Mouse (Mus musculus): ENCODE data around the gene Tcaf3. TPM values are rescaled to one million over a fixed set of nuclear protein-coding genes. Genes with fewer than 3 reads are reported as not detected.

Gene Tcaf3
- polyA plus RNA-seq, 1 experiment: not detected

DNA sequence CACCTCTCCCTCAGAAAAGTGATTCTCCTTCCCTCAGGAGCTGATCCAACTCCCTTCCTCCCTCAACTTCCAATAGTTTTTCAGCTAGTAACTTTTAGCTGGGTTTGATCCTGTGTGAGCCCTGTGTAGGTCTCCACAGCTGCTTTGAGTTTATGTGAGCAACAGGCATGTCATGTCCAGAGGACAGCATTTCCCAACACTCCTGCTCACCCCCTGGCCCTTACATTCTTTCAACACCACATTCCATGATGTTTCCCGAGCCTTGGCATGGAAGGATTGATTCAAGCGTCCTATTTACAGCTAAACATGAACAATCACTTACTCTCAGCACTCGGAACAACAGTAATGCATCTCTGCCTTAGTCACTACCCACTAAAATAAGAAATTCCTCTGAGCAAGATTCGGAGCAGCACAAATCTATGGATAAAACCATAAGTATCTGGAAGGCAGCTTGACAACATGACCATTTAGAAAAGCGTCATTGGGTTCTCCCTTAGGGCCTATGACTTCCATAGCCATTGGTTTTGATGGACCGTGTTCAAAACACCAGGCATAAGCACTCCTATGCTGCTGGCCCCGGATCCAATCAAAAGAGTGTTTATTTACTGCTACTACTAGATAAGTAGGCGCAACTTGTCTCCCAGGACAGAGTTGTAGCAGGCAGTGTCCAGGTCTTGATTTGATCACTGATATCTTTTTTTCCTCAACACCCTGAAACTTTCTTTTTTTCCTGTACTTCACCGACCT, 14.6 kb downstream of the Tcaf3 start:
- Histone ChIP-seq H3K27ac (ENCODE audit: insufficient read depth, low read length) (peak overlapping the region; percentile 92), H3K4me1 (ENCODE audit: control insufficient read depth, insufficient read depth, low read length) (peaks cover 3% of the 10 kb centered on the region), H3K4me3 (ENCODE audit: insufficient read depth, low read length) (no peak overlapping the region)
- TF ChIP-seq POLR2A (IDR thresholded peaks at IDR 0.05; ENCODE audit: low read depth, low read length): 0 out of 2 replicates have a peak, but pooled peaks have one; percentile 6
- TF ChIP-seq CTCF (IDR thresholded peaks at IDR 0.05; ENCODE audit: borderline replicate concordance, insufficient read depth, low read length): no peak

DNA sequence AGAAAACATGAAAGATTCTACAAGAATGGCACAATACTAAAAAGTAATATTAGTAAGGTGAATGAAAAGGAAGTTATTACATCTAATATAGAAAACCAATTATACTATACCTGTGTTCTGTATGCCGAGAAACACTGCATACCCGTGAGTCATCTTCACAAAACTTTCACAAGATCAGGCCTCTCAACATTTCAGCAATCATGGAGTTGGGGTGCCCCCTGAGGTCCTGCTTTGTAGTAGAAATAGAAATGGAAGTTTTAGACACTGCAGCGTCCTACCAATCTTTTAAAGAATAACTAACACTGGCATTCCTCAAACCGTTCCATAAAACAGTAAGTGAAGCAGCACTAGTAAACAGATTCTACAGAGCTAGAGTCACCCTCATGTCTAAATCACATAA, 18.8 kb downstream of the Tcaf3 start:
- peaks cover 3% of the 10 kb centered on the region for H3K4me1 ChIP-seq (ENCODE audit: control insufficient read depth, insufficient read depth, low read length)
- TF ChIP-seq CTCF (IDR thresholded peaks at IDR 0.05; ENCODE audit: borderline replicate concordance, insufficient read depth, low read length): no peak
- TF ChIP-seq POLR2A (IDR thresholded peaks at IDR 0.05; ENCODE audit: low read depth, low read length): no peak
- no peak overlapping the region for H3K4me3 ChIP-seq (ENCODE audit: insufficient read depth, low read length)

DNA sequence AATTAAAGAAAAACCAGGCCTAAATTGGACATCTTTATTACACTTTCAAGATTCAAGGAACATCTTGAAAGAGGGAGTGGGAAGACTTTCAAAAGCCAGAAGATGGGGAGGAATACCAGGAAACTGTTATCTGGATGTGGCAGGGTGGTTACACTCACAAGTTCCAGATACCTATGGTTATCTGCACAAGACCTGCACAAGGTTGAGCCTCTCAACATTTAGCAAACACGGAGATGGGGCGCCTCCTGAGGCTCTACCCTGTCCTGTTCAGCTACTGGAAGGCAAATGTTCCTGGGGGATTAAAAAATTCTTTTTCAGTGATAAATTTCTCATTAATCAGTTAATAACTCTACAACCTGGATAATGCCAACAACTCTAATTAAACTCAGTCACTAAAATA, 20.1 kb downstream of the Tcaf3 start:
- no peak for TF ChIP-seq CTCF (IDR thresholded peaks at IDR 0.05; ENCODE audit: borderline replicate concordance, insufficient read depth, low read length)
- TF ChIP-seq POLR2A (IDR thresholded peaks at IDR 0.05; ENCODE audit: low read depth, low read length): no peak
- Histone ChIP-seq H3K4me3 (ENCODE audit: insufficient read depth, low read length) (no peak overlapping the region), H3K27ac (ENCODE audit: insufficient read depth, low read length) (no peak overlapping the region), H3K4me1 (ENCODE audit: control insufficient read depth, insufficient read depth, low read length) (no peaks in the 10 kb centered on the region)

More for the DNA sequence above, 18.8 kb downstream of the Tcaf3 start:
- H3K27ac ChIP-seq (ENCODE audit: insufficient read depth, low read length): no peak overlapping the region

DNA sequence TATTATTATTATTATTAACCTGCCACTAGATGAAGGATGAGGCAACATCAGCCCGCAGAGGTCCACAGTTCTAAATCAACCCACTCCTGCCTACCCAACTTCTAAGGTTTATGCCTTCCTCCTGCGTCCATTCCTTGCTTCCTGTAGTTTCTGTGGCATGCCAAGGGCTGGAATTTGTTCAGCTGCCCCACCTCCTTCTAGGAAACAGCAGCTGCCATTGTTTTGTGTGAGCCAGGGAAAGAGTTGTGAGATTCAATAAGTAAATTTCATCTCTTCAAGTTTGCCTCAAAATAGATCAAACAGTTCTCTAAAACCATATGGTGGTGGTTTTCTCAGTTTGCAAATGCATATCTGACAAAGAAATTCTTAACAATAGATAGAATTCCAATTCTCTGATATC, 29.3 kb downstream of the Tcaf3 start:
- no peak for TF ChIP-seq POLR2A (IDR thresholded peaks at IDR 0.05; ENCODE audit: low read depth, low read length)
- no peak for TF ChIP-seq CTCF (IDR thresholded peaks at IDR 0.05; ENCODE audit: borderline replicate concordance, insufficient read depth, low read length)
- H3K4me3 ChIP-seq (ENCODE audit: insufficient read depth, low read length): no peak overlapping the region
- peaks cover 2% of the 10 kb centered on the region for H3K4me1 ChIP-seq (ENCODE audit: control insufficient read depth, insufficient read depth, low read length)
- no peak overlapping the region for H3K27ac ChIP-seq (ENCODE audit: insufficient read depth, low read length)

DNA sequence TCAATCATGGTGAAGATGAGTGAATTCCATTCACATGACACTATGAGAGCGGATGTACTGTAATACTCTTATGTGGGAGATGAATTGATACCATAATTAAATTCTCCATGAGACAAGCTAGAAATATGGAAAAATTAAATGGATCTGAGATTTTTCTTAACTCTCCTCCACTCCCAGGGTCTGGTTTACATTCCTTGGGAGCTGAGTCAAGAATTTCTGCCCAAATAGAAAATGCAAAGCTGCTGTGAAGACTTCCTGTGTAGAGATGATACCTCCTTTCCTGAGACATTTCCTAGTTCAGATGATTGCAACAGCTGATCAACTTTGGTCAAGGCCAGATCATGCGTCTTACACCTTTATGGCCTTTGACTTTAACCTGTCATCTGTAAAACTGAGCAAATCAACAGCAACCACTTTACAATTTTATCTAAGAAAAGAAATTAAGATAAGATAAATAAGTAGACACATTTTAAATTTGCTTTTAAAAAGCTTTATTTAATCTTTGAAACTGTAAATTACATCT, 31.4 kb downstream of the Tcaf3 start:
- H3K27ac ChIP-seq (ENCODE audit: insufficient read depth, low read length): peak overlapping the region; percentile 95
- H3K4me1 ChIP-seq (ENCODE audit: control insufficient read depth, insufficient read depth, low read length): peaks cover 5% of the 10 kb centered on the region
- no peak overlapping the region for H3K4me3 ChIP-seq (ENCODE audit: insufficient read depth, low read length)
- no peak for TF ChIP-seq POLR2A (IDR thresholded peaks at IDR 0.05; ENCODE audit: low read depth, low read length)
- no peak for TF ChIP-seq CTCF (IDR thresholded peaks at IDR 0.05; ENCODE audit: borderline replicate concordance, insufficient read depth, low read length)

DNA sequence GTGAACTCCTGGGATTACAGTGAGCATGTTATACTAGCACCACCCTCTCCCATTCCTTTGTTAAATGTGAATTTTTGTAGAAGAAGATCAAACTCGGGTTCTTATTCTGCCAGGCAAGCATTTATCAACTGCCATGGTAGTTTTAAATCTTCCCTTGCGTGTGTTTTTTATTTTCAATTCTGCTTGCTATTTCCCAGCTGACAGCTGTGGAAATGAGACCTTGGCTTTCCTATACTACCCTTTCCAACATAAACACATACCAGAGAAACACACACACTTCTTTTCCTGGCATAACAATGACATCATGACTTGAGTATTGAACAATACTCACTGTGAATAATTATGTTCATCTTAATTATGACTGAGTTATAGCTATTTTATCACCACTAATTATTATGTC, 35.2 kb downstream of the Tcaf3 start:
- TF ChIP-seq CTCF (IDR thresholded peaks at IDR 0.05; ENCODE audit: borderline replicate concordance, insufficient read depth, low read length): no peak
- no peak for TF ChIP-seq POLR2A (IDR thresholded peaks at IDR 0.05; ENCODE audit: low read depth, low read length)

DNA sequence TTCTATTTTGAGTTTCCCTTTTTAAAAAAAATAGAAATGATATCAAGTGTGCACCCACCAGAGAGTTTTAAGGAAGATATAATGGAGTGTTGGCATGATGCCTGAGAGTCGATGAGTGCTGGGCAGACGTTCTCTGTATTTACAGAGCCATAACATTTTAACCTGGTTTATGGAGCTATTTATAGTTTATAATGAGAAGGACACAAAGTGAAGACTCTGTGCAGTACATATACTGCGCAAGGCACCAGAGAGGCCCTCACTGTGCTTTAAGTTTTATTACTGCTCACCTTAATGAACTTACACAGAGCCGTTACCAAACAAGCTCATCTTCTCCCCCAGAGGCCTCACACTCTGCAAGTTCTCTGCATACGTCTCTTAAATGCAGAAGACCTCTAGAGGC, 36.6 kb downstream of the Tcaf3 start:
- peaks cover 4% of the 10 kb centered on the region; the same call in 1 of the 2 replicates for H3K4me1 ChIP-seq (ENCODE audit: control insufficient read depth, insufficient read depth, low read length)
- TF ChIP-seq CTCF (IDR thresholded peaks at IDR 0.05; ENCODE audit: borderline replicate concordance, insufficient read depth, low read length) (no peak), POLR2A (IDR thresholded peaks at IDR 0.05; ENCODE audit: low read depth, low read length) (no peak)
- no peak overlapping the region for H3K4me3 ChIP-seq (ENCODE audit: insufficient read depth, low read length)
- H3K27ac ChIP-seq (ENCODE audit: insufficient read depth, low read length): no peak overlapping the region

More for the DNA sequence above, 35.2 kb downstream of the Tcaf3 start:
- Histone ChIP-seq H3K4me3 (ENCODE audit: insufficient read depth, low read length) (no peak overlapping the region), H3K27ac (ENCODE audit: insufficient read depth, low read length) (peak overlapping the region; percentile 78), H3K4me1 (ENCODE audit: control insufficient read depth, insufficient read depth, low read length) (peaks cover 6% of the 10 kb centered on the region)

DNA sequence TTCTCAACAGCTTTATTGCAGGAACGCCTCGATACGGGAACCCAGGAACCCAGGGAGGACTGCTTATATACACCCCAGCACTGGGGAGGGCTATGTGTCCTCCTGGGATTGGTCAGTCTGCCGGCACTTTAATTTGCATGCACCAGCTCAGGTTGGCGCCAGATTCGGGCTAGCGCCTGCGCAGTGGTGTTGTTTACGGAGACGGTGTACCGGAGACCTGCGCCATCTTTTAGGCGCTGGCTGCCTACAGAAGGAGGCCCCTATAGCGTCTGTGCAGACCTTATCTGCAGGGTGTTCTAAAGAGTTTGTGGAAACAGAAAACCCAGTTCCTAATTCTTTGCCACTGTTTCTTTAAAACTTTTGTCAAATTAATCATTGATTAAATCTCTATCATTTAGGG, 38.9 kb downstream of the Tcaf3 start:
- H3K4me3 ChIP-seq (ENCODE audit: insufficient read depth, low read length): no peak overlapping the region
- no peak overlapping the region for H3K27ac ChIP-seq (ENCODE audit: insufficient read depth, low read length)
- H3K4me1 ChIP-seq (ENCODE audit: control insufficient read depth, insufficient read depth, low read length): peaks cover 4% of the 10 kb centered on the region; the same call in 1 of the 2 replicates
- TF ChIP-seq POLR2A (IDR thresholded peaks at IDR 0.05; ENCODE audit: low read depth, low read length): no peak
- no peak for TF ChIP-seq CTCF (IDR thresholded peaks at IDR 0.05; ENCODE audit: borderline replicate concordance, insufficient read depth, low read length)

DNA sequence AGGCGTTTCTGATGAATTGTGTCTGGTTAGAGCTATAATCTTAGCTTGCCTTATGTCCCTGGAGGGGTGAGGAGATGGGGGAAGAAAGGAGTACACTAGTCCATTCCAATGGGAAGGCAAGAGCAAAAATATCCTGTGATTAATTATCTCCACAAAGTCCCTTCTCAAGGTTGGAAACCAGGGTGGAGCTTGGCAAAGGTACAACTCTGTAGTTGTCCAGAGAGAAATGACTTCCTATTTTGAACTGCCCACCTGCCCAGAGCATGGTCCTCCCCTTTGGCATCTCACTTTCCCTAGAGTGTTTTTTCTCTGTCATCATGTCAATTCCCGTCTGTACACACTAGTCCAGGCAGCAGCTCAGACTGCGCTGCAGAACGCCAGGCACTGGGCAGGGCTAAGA, 50.0 kb downstream of the Tcaf3 start, which contains the start of gene Olfr455:
Gene Olfr455, minus strand, starts transcription at position 127 of the 400 bp plus-strand sequence.
- TF ChIP-seq CTCF (IDR thresholded peaks at IDR 0.05; ENCODE audit: borderline replicate concordance, insufficient read depth, low read length): no peak
- no peak for TF ChIP-seq POLR2A (IDR thresholded peaks at IDR 0.05; ENCODE audit: low read depth, low read length)
- no peak within 1 kb of the TSS for H3K27ac ChIP-seq (ENCODE audit: insufficient read depth, low read length)
- H3K4me1 ChIP-seq (ENCODE audit: control insufficient read depth, insufficient read depth, low read length): peaks cover 2% of the 10 kb centered on the region; the same call in 1 of the 2 replicates
- H3K4me3 ChIP-seq (ENCODE audit: insufficient read depth, low read length): no peak within 1 kb of the TSS

DNA sequence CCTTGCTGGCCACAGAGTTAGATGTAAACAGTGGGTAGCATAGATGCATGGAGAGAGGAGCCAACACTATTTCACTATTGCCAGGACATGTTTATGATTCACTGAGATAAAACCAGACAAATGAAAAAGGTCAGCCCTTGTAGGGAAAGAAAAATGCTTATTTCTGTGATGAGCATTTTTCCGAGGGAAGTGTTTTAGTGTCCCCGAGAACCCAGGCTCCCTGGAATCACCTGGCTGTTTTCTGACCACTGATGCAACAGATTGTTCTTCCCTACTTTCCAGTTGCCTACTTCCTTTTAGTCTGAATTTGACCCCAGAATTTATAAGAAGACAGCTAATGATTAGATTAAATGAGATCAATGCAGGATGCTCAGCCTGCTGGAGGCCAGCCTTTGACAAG, 51.3 kb downstream of the Tcaf3 start:
- H3K4me1 ChIP-seq (ENCODE audit: control insufficient read depth, insufficient read depth, low read length): peaks cover 7% of the 10 kb centered on the region; the same call in 1 of the 2 replicates
- no peak for TF ChIP-seq POLR2A (IDR thresholded peaks at IDR 0.05; ENCODE audit: low read depth, low read length)
- TF ChIP-seq CTCF (IDR thresholded peaks at IDR 0.05; ENCODE audit: borderline replicate concordance, insufficient read depth, low read length): no peak
- no peak overlapping the region for H3K4me3 ChIP-seq (ENCODE audit: insufficient read depth, low read length)
- H3K27ac ChIP-seq (ENCODE audit: insufficient read depth, low read length): no peak overlapping the region

Measured in embryonic fibroblast, embryonic 13.5 days (primary cell).